Mouse (Mus musculus) layer of hippocampus, adult 8-10 months (tissue): Measurements from ENCODE around the gene Ssbp2. TPM values are rescaled to one million over a fixed set of nuclear protein-coding genes. Genes with fewer than 3 reads are reported as not detected.

ENCODE experiments used
- DNase-seq, 2 experiments: peaks; one replicate each; pipeline ENCODE4 v3.0.0; 2022; ENCODE audit warnings: low spot score in 2 of 2
- microRNA-seq, 2 experiments: library from miRNA; unstranded; fragments of <30 nt; microRNA quantifications; one replicate each; pipeline ENCODE4 v1.2.0; 2022
- total RNA-seq, 4 experiments: library from RNA; stranded (reverse); gene quantifications; 2 replicates each; pipeline ENCODE4 v1.2.4; 2022

Gene Ssbp2
- total RNA-seq, 4 experiments from 2014 or later, result 127 to 141 (median 133) TPM

GRCm38 (mm10) chr13:91724211-91724610, 264.1 kb downstream of the Ssbp2 start:
- no peak for DNase-seq

- no peak for DNase-seq
Observed at GRCm38 (mm10) chr13:91725130-91725529, 265.0 kb downstream of the Ssbp2 start.

- no peak for DNase-seq
Observed at GRCm38 (mm10) chr13:91727899-91728298, 267.8 kb downstream of the Ssbp2 start.

- DNase-seq, result no peak
Observed at GRCm38 (mm10) chr13:91737191-91737590, 277.1 kb downstream of the Ssbp2 start.

GRCm38 (mm10) chr13:91740851-91741250, 280.8 kb downstream of the Ssbp2 start:
- no peak for DNase-seq

- DNase-seq, result no peak
Observed at GRCm38 (mm10) chr13:91741280-91742047, 281.4 kb downstream of the Ssbp2 start, which contains the start of gene Acot12. Acot12 (plus strand) TSS chr13:91741512.

- DNase-seq, result peak in 1 of 2 experiments; percentile 36
Observed at GRCm38 (mm10) chr13:91743180-91743579, 283.1 kb downstream of the Ssbp2 start.

- DNase-seq, result no peak
Observed at GRCm38 (mm10) chr13:91746470-91746869, 286.4 kb downstream of the Ssbp2 start.

GRCm38 (mm10) chr13:91748401-91748800, 288.3 kb downstream of the Ssbp2 start:
- no peak for DNase-seq

GRCm38 (mm10) chr13:91749981-91750380, 289.9 kb downstream of the Ssbp2 start:
- DNase-seq, result no peak

Small RNA genes lying within 50 kb of the gene (microRNA-seq; reads per million reads assigned to microRNA genes)
- gene Gm27656, result 0 reads per million in 2 experiments

Other genes with a start within 250 kb of the Ssbp2 start
- gene Atg10, start 236.3 kb upstream of the Ssbp2 start, total RNA-seq, result 10 to 100 TPM; 13.8 to 18.1 (median 15.1) TPM